Mouse (Mus musculus) mature B cell (primary cell): ENCODE data around the gene Dagla.

ENCODE experiments used
- in situ Hi-C: fragments of 300-500 bp; cut with MboI; formaldehyde crosslinking; loops from 2 replicates; pipeline ENCODE4 v1.14.3; 2019

Gene Dagla

DNA sequence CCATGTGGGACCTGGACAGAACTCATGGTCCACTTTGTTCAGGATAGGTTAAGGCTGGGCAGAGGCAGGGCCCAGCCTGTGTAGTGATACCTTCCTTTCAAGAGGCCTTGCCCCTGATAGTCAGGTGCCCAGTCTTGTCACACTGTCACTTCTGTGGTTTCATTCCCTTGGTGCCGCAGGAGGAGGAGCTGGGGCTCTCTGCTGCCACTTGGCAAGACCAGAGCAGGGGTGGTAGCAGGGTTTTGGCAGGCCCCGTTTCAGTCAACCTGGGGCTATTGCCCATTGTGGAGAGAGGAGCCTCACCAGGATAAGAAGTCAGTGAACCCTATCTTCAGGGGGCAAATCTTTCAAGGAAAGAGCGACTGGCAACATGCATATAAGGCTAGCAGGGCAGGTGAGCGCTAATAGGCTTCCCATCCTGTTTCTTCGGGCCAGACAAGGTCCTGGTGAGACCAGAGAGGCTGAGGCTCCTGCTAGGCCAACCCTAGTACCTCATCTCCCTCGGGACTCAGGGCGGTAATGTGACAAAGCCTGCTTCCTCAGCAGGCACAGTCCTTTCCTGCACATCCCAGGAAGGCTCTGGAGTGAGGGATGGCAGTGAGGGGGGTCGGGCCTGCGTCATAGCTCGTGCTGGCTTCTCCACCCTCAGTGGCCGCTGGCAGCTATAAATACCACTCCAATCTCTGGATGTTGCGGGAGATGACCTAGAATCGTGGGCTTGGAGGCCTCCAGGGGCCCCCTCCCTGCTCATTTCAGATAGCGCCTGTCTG, 23.7 kb downstream of the Dagla start:
- in situ Hi-C loops: no loop called here

DNA sequence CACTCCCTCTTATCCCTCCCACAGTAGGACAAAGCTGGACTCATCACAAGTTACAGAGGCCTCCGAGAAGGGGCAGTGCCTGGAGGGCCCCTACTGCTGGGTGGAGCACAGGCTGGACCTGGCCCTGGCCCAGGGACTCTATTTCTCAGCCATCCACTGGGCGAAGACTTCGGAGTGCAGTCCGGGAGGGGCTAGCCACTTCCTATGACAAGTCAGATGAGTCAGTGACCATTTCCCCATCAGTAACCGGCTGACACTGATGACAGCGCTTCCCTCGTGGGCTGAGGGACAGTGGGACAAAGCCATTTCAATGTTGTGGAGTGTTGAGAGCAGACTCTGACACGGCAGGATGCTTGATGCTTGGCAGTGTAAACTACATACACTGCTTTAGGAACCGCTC, 25.0 kb downstream of the Dagla start:
- in situ Hi-C loops: no loop called here

DNA sequence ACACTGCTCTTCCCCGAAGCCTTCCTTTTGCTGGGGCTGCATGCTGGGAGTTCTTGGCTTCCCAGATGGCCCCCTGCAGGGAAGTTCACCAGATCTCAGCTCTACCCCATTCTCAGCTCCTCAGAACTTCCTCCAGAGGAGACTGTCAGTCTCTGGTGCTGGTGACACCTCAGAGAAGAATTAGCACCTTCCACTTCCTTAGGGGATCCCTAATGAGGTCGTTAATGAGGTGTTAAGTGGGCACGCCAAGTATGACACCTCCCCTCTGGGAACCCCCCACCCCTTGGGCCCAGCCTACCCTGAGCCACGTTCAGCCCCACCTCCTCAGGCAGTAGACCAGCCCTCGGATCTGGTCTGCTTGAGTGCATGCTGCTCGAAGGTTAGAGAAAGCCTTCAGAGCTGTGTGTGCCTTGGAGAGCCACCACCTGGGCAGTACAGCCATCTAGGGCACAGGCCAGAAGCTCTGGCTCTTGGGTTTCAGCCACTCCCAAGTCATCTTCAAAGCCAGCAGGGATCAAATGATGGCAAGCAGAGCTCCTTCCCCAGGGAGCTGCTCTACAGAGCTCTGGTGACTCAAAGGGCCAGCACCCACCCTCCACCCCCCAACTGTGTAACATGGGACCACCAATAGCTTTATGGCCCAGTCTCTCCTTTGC, 25.9 kb downstream of the Dagla start:
- in situ Hi-C loops: no loop called here

DNA sequence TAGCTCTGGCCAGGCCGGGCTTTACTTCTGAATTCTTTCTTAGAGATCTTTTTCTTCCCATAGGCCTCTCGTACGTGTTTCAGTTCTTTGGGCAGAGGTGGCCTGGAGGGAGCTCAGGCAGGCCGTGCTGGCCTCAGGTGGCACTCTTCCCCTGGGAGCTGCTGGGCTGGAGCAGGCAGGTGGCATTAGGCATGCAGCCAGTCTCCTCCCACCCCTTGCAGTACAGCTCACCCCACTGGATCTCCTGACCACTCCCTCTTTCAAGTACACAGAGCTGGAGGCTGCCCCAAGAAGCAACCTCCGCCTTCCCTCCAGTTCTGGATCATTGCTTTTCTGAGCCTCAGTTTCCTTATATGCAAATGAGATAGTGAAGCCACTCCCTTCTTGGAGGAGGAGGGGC, 26.9 kb downstream of the Dagla start:
- in situ Hi-C loops: no loop called here

DNA sequence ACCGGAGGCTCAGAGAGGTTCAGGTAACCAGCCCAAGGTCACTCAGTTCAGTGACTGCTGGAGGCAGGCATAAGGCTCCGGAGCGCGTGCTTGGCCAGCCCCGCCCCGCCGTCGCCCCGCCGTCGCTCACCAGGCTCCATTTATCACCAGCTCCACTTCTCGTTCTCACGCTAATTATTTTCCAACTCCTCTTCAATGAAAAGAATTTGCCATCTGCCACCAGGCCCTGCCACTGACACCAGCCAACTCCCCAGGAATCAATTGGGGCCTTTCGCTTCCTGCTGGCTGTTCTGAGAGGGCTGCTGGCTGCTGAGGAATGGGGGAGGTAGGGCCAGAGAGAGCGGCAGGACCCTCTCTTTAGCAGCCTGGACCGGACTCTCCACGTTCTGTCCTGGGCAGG, 27.3 kb downstream of the Dagla start:
- in situ Hi-C loops: no loop called here

DNA sequence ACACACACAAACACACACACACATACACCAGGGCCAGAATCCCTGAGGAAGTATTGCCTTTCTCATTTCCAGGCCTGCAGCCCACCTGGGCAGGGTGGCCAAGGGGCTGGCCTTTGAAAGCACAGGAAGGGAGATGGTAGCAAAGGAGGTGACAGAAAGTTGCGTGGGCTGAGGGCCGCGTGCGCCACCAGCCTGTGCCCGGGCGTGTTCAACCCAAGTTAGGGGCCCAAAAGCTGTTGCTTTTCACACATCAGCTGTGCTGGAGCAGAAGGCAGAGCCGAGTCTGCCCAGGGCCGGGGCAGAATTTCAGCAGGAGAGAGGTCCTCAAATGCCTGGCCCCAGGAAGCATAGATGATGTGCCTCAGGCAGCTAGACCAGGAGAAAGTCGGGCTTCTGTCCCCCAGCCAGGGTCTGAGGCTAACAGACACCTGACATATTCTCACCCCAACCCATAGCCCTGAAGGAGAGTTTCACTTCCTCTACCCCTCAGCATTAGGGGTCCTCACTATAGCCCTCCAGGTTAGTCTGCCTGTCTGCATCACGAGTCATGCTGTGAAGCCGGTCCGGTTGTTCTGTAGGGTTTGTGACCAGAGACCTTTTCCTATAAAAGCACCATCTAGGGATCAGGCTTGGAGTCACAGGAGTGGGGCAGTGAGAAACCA, 28.1 kb downstream of the Dagla start:
- in situ Hi-C loops: no loop called here

DNA sequence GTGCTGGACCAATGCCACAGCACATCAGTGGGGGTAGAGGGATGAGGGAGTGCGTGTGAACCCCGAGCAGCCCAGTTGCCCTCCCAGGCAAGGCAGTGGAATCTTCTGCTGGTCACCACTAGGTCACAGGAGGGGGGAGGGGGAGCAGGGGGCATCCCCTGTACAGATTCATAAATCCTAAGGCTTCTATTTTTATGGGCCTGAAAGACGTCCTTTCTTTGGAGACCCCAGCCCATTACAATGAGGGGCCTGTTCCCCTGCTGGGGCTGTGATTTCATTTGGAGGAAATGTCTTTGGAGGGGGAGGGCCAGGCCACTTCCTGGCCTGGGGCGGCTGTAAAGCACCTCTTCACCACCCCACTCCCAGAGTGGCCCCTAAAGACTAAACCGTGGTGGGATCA, 30.6 kb downstream of the Dagla start:
- in situ Hi-C loops: no loop called here

DNA sequence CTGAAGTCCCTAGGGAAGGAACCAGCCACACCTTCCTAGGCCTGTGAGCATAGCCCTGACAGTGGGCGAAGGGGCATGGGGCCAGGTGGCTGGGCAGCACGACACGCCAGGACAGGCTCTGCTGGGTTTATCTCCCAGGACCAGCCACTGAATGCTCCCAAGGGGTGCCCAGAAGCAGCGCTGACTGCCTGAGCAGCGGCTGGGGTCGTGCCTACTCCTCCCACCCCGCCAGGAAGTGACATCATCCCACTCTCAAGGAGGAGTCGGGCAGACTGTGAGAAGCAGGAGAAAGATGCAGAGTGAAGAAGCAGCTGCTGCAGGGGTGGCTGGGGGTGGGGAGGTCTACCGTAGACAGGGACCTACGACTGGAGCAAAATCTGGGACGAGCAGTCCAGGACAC, 31.9 kb downstream of the Dagla start:
- in situ Hi-C loops: no loop called here

DNA sequence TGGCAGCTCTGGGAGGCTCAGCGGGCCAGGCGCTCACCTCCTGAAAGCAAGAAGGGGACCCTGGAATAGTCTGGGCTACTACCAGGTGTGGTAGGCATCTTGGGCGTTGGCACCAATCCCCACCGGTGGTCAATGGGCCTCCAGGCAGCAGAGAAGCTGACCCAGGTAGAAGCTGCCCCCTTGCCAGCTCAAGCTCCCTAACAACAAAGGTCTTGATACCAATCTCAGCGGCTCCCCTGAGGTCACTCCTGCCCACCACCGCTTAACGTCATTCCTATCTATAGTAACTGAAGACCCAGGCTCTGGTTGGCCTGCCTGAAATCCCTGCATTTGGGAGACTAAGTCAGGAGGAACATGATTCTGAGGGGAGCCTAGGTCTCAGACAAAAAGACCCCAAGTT, 33.1 kb downstream of the Dagla start:
- in situ Hi-C loops: no loop called here

DNA sequence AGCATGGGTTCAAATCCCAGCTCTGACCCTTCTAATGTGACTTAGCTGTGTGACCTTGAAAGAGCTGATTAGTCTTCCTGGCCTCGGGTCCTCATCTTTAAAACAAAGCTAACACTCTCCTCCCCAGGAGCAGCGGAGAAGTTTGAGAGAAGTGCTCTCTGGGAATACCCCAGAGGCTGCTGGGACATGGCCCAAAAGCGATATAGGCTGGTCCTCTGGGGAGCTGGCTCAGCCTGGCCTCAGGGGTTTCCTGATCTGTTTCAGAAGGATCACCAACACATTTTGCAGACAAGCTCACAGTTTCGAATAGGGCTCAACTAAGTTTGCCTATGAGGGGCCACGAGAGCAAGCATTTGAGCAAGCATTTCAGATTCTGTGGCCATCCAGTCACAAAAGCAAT, 34.3 kb downstream of the Dagla start:
- in situ Hi-C loops: no loop called here

DNA sequence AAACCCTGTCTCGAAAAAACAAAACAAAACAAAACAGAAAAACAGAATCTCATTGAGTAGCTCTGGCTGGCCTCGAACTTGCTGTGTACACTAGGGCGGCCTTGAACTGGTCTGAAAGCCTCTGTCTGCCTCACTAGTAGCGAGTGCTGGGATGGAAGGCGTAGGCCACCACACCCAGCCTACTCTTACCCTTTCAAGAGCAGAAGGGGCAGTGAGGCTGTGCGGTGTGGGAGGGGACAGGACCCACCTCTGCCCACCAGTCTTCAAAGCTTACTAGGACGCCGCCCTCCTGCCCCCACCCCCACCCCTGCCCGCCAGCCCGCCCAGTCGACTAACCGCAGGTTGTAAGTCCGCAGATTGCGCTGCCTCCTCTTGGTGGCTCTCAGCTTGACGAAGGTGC, 35.8 kb downstream of the Dagla start:
- in situ Hi-C loops: no loop called here

DNA sequence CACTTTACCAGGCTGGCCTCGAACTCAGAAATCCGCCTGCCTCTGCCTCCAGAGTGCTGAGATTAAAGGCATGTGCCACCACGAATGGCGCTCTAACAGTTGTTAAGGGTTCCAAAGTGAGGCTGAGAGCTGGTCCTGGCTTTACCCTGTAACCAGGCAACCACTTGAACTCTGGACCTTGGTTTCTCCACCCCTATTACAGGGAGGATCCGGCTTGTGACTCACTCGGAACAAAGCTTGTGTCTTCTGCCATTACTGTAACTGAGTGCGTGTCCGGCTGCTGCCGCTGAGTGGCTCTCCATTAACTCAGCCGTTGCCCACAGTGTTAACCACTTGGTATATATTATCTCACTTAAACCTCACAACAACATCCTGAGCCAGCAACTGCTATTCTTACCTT, 36.7 kb downstream of the Dagla start:
- in situ Hi-C loops: no loop called here

DNA sequence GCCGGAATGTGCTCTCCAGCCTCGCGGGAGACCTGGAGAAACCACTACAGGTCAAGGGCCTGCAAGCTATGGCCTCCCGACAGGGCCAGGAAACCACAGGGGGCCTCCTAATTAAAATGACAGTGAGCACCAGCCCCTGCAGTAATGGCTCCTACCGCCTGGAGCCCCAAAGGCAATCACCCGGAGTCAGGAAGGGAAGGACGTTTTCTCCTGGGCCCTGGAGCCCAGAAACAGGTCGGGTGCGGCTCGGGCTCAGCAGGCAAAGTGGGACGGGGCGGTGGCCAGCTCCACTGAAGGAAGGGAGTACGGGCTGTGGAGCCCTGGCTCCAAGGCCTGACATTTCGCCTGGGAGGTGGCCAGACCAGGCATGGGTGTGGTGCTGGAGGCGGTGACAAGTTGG, 37.6 kb downstream of the Dagla start:
- in situ Hi-C loops: no loop called here

DNA sequence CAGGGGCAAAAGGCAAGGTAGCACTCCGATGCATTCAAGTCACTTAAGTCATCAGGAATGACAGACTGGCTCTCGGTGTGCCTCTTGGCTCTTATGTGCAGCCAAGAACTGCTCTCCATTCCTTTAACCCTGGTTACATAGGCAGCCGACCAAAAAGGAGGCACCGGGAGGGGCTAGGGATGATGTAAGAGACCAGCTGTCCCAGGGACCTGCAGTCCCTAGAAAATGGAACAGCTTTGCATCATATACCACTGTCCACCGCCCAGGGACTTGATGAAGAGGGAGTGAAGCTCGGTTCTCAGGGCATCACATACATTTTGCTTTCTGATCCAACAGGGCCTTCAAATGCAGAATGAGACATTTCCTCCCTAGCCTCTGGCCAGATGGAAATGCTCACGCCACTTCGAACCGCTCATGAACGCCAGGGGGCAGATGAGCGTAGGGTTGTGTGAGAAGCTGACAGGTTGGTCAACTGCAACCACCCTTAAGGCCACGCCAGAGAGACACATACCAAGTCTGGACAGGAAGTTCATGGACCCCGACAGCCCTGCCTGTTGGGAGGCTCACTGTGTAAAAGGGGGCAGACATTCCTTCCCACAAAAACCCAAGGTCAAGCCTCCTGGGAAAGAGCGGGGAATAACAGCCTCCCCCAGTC, 38.4 kb downstream of the Dagla start:
- in situ Hi-C loops: no loop called here

DNA sequence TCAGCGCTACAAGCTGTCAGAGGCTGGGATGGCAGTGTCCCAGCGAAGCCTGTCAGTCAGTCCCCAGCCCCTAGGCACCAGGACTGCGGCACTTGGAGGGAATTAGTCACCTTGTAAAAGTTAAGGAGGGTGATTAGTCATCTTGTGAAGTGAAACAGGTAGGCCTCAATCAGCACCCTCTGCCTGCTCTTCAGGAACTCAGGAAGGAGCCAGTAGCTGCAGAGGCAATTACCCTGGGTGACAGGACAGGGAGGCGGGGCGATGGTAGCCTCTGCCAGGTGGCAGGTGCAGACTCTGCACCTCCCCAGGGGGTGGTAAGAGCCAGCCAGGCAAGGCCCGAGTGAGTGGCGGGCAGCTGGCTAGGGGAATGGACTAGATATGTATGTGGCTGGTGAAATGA, 43.3 kb downstream of the Dagla start:
- in situ Hi-C loops: no loop called here

DNA sequence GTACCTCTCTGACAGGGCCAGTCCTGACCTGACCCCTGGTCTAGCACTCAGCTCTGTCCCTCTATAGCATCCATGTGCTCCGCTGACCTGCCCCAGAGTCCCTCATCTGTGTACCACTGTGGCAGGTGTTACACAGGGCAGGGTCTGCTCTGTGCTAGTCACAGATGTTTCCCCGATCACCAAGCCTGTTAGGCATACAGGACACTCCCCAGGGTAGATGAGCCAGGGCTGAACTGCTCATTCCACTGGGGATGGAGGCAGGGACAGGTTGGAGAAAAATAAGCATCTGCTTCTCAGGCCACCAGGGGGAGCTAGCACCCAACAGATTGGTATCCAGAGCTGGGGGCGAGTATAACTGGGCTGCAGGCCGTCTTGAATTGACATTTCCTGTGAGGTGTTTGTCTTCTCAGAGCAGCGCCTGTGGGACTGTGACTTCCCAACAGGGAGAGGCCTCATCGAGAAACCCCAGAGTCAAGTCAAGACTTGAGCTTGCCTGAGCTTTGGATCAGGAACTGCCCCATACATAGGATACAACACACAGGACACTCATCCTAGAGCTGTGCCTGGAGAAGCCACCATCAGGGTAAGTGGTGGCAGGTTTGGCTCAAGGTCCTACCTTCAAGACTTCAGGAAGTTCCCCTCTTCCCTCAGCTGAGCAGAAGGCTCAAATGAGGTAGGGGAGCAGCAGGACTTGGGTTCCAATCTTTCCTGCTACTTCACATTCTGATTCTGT, 46.2 kb downstream of the Dagla start:
- in situ Hi-C loops: no loop called here

DNA sequence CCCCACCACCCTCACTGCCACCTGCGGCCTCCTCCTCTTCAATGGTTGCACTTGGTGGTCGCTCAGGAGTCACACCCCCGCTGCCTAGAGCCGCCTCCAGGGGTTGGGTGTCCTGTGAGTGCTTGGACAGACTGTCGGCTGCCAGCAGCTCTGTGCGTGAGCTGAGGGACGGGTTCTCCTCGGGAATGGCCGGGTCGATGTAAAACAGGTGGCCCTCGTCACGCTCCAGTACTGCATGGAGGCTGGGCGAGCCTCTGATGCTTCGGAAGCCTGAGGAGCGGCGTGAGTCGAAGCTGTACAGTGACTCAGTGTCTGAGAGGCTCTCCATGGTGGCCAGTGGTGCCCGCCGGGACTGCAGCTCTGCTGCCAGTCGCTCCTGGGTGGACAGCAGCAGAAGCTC, 56.5 kb downstream of the Dagla start:
- in situ Hi-C loops: no loop called here

DNA sequence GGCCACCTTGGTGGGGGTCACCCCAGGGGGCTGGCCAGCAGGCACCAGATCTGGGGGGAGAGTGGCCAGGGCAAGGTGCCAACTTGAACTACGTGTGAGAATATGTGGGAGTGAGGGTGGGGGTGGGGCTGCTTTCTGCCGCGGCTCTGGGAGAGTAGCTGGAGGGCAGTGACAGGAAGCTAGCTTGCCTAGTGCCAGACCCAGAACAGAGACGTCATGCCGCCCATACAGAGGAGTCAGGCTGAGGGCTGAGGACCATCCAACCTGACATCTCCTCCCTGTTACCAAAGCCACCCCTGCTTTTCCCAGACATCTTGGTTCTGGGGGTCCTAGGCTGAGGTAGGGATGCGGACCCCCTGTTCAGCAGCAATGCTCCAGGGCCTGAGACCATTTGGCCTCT, 57.5 kb downstream of the Dagla start:
- in situ Hi-C loops: no loop called here

DNA sequence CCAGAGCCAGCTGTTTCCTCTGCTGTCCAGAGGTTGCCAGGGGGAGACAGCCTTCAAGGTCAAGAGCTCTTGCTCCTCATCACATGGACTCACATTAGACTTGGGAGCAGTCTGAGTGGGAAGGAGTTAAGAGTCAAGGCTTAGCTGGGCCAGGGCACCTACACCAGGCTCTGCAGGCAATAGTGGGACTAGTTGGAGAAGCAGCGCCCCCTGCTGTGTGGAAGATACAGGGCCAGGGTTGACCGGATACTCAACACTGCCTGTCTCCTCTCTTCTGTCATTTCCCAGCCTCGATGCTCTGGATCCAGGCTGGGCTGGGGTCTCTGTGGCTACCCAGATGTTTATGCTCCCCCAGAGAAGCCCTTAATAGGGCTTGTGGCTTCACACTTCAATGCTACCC, 60.5 kb downstream of the Dagla start:
- in situ Hi-C loops: no loop called here

DNA sequence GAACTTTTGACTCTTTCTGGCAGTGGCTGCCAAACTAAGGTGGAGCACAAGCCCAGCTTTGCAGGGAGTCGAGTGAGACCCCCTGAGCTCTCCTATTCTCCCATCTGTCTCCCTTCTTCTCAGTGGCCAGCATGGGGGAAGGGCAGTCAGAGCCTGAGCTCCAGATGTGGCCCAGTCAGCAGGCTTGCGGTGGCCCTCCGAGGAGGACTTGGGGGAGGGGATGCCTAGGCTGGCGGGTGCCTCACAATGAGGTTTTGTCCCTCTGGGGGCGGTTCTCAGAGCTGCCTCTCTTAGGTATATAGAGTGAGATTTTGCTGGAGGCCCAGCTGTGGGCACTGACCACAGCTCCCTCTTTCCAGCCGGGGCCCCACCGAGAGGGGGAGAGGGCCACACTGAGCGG, 61.8 kb downstream of the Dagla start:
- in situ Hi-C loops: no loop called here

DNA sequence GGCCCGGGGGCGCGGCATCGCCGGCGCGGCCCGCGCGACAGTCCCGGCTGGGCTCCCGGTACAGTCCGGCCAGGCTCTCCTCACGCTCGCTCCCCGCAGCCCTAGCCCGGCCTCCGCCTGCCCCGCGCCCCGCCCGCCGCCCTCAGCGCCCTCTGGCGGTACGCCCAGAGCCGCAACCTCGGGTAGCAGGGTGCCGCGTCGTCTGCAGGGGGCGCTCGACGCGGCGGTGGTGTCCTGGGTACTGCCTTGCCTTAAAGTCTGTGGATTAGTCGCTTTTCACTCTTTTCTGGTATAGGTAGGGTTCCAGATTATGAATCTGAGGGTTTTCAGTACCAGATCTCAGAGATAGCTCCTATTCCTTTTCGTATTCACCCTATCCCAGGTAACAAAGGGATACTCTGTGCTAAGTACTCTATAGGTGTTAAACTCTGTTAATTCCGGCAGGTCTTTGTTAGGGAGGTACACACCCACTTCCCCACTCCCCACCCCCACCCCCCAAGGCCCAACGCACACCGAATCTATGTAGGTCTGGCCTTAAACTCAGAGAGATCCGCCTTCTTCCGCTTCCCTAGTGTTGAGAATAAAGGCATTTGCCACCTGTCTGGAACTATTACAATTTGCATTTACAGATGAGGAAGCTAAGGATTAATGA, 63.9 kb downstream of the Dagla start, which contains the start of gene Myrf:
TSS of gene Myrf (minus strand) at position 95 of the 652 bp plus-strand sequence.
- in situ Hi-C loops: no loop called here
